Mouse (Mus musculus) liver, adult (tissue): ENCODE data around the gene Gm4491.

ENCODE experiments used
- GATA4 ChIP-seq: IDR thresholded peaks from 2 replicates; pipeline ENCODE4 v1.6.1; 2014; ENCODE audit warnings: mild to moderate bottlenecking, low read length; ENCODE audit not compliant: insufficient replicate concordance

Gene Gm4491

GRCm38 (mm10) chr14:57115823-57116544 is at the start of gene Gm4491:
Gene Gm4491 (minus strand): TSS chr14:57115883.
- TF ChIP-seq GATA4, result no peak

DNA sequence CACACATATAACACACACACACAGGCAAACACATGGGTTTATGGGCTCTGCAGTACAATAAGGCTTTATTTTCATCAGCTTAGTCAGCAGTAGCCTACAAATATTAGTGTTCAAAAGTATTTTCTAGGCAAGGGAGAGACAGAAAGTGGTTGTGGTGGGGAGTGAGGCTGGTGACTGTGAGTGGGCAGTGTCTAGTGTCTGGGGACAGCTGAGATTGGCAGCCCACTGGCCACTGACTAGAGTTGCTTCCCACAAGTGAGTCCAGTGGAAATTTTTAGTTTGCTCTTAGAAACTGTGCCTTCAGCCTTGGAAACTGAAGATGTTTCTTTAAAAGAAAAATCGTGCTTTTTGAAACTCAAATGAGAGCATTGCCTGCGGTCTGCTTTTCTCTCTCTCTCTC is 46.1 kb upstream of the Gm4491 start:
- no peak for TF ChIP-seq GATA4

GRCm38 (mm10) chr14:57161201-57161600 is 45.5 kb upstream of the Gm4491 start:
- TF ChIP-seq GATA4, result no peak

GRCm38 (mm10) chr14:57154916-57155315 is 39.2 kb upstream of the Gm4491 start:
- no peak for TF ChIP-seq GATA4

GRCm38 (mm10) chr14:57145741-57146140 is 30.1 kb upstream of the Gm4491 start:
- no peak for TF ChIP-seq GATA4

DNA sequence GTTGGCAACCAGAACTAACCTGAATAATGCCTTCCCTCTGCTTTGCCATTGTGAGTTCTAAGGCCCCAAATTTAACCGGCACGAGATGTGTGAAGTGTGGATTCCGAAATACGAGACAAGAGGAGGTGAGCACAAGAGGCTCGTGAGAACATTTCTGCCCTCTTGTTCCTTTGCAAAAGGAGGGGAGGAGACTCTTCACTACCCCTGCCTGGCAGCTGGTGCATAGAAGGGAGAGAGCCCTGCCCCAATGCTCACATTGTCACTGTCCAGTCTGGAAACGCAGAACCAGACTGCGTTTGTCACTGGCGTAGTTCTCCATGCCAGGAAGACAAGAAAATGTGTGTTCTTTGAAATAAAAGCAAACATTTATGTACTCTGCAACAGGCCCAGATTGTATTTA is 19.6 kb upstream of the Gm4491 start:
- TF ChIP-seq GATA4, result no peak

- TF ChIP-seq GATA4, result no peak
Observed at GRCm38 (mm10) chr14:57133161-57133661, 17.5 kb upstream of the Gm4491 start, which contains the start of gene Gjb6. Gene Gjb6 (minus strand): TSS chr14:57133611.

DNA sequence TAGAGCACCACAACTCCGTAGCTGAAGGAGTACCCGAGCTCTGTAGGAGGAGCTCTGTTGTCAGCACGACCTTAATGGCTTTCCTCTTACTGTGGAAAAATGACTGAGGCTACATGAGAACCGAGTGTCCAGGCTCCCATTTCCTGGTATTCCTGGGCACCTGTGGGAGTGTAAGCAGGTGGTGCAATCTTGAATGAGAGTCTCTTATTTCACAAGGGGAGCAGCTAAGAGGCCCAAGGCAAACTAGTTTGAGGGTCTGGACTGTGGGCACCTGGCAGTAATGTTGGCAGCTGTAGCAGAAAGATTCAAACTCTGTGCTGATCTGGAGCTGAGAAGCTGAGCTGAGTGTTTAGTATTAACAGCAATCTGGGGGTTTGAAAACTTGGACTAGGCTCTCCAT is 11.7 kb upstream of the Gm4491 start:
- TF ChIP-seq GATA4, result no peak

GRCm38 (mm10) chr14:57122295-57122694 is 6.6 kb upstream of the Gm4491 start:
- TF ChIP-seq GATA4, result no peak

GRCm38 (mm10) chr14:57109194-57109593 is 6.5 kb downstream of the Gm4491 start:
- TF ChIP-seq GATA4, result no peak

DNA sequence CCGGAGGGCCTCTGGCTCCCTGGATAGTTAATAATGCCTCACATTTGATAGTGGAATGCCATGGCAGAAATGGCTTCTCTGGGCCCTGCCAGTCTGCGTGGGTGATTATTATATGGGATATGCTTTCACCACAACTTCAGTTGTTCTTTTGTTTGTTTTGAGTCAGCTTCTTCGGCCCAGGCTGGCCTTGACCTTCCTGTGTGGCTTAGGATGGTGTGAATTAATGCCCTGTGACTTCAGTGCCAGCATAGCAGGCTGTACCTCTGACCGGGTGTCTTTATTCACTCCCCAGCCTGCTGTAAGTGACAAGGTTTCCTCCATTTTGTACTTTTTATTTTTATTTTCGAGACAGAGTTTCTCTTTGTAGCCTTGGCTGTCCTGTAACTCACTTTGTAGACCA is 7.8 kb downstream of the Gm4491 start:
- TF ChIP-seq GATA4, result no peak

DNA sequence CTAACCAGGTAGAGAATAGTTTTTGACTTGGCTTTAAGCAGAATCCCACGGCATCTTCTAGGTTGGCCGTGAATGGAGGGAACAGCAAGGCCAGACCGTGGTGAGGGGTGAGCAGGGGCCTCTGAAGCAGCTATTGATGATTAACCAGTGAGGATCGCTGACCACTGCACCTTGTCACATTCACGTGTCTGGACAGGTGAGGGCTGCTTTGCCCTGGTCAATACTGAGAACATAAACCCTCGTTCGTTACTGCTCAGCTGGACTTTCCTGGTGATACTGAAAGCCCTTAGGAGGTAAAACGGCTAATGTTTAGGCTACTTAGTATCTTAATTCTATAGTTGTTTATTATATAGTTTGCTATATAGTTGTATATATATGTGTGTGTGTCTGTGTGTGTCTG is 8.6 kb downstream of the Gm4491 start:
- TF ChIP-seq GATA4, result no peak

DNA sequence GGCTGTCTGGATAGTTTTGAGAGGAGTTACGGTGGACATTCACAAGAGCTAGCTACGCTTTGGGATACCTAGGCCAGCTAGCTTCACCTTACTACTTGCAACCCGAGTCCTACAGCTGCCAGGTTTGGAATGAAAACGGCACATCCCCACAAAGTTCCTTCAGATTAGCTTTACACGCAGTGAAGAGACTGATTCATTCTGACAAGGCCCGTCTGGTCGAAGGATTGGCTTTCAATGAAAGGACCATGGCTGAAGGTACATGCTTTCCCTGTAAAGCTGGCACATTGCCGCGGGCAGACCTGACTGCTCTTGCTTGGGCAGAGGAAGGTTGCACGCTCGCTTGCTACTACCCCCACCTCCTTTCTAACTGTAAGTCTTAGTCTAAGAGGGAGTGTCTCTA is 10.0 kb downstream of the Gm4491 start:
- TF ChIP-seq GATA4, result no peak

DNA sequence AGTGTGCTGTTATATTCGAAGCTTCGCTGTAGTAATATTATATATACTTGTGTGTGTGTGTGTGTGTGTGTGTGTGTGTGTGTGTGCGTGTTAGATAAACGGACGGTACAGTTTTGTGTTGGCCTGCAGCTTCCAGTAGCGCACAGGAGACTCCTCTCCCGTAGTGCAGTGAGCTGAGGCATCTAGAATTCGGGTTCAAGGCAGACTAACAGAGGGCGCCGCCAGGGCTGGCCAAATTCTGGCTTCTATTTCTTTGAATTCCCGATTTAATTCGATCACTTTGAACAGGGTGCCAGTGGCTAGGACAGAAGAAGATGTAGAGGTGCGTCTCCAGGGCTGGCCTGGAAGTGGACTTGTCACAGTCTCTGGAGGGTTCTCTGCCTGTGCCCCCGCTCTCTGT is 10.6 kb downstream of the Gm4491 start:
- TF ChIP-seq GATA4, result no peak

- TF ChIP-seq GATA4, result no peak
Observed at GRCm38 (mm10) chr14:57104106-57105023, 11.3 kb downstream of the Gm4491 start, which contains the start of gene Gjb2. Gene Gjb2 (minus strand): TSS chr14:57104702.

GRCm38 (mm10) chr14:57103711-57104105 is 12.0 kb downstream of the Gm4491 start:
- no peak for TF ChIP-seq GATA4
